Mouse (Mus musculus) liver, adult 2 months (tissue): ENCODE data around the gene Olfr643. TPM values are rescaled to one million over a fixed set of nuclear protein-coding genes. Genes with fewer than 3 reads are reported as not detected.

Source experiments
- DNase-seq: peaks from one replicate; pipeline ENCODE4 v3.0.0-alpha.2; 2011; ENCODE audit warnings: low read depth, low spot score; ENCODE audit errors: extremely low read depth
- H3K27ac ChIP-seq: fragments of 200-500 bp; replicated peaks from 2 replicates; pipeline ENCODE4 v1.5.1; 2012; ENCODE audit warnings: low read depth, mild to moderate bottlenecking, control low read depth, inconsistent platforms, low read length; ENCODE audit not compliant: insufficient read depth
- H3K27me3 ChIP-seq: fragments of 200-500 bp; 2 replicates; pipeline ENCODE4 v1.6.1; 2012; ENCODE audit warnings: mild to moderate bottlenecking, moderate library complexity, low read length, inconsistent platforms; ENCODE audit not compliant: control insufficient read depth, insufficient read depth
- H3K36me3 ChIP-seq: fragments of 200-500 bp; 2 replicates; pipeline ENCODE4 v1.6.1; 2012; ENCODE audit warnings: low read length, inconsistent platforms; ENCODE audit not compliant: control insufficient read depth, insufficient read depth
- H3K4me1 ChIP-seq: fragments of 200-500 bp; 2 replicates; pipeline ENCODE4 v1.6.1; 2011; ENCODE audit warnings: low read length; ENCODE audit not compliant: control insufficient read depth, insufficient read depth
- H3K4me3 ChIP-seq: fragments of 200-500 bp; 2 replicates; pipeline ENCODE4 v1.5.1; 2011; ENCODE audit warnings: low read depth, mild to moderate bottlenecking, control low read depth, low read length, moderate library complexity; ENCODE audit not compliant: insufficient read depth
- H3K79me2 ChIP-seq: fragments of 200-500 bp; 2 replicates; pipeline ENCODE4 v1.6.1; 2012; ENCODE audit warnings: inconsistent platforms, mild to moderate bottlenecking, low read length, moderate library complexity; ENCODE audit not compliant: control insufficient read depth, insufficient read depth
- H3K9ac ChIP-seq: fragments of 200-500 bp; 2 replicates; pipeline ENCODE4 v1.6.1; 2012; ENCODE audit warnings: low read depth, mild to moderate bottlenecking, control low read depth, inconsistent platforms, low read length
- CTCF ChIP-seq: fragments of 200-500 bp; IDR thresholded peaks from 2 replicates; pipeline ENCODE4 v1.5.1; 2011; ENCODE audit warnings: low read depth, low read length, control low read depth
- POLR2A ChIP-seq: fragments of 200-500 bp; IDR thresholded peaks from 2 replicates; pipeline ENCODE4 v1.6.1; 2011; ENCODE audit warnings: low read length, control low read depth; ENCODE audit not compliant: insufficient read depth; ENCODE audit errors: extremely low read depth
- WGBS: fragments of 180-500 bp; shearing (Covaris S2); methylation state at CpG from one replicate; pipeline ENCODE4 v1.1.7; 2018; 5-methylcytosine and 5-hydroxymethylcytosine counted together
- polyA plus RNA-seq: library from polyadenylated mRNA; depleted of rRNA; stranded (reverse); fragments of >200 nt; gene quantifications from 2 replicates; pipeline ENCODE4 v1.2.3, GENCODE M21; 2012
- total RNA-seq: library from RNA; depleted of rRNA; stranded (reverse); fragments of >200 nt; gene quantifications from 2 replicates; pipeline ENCODE4 v1.2.3, GENCODE M21; 2014

Olfr643 gene
- total and polyA plus RNA-seq, 2 experiments: not detected

DNA sequence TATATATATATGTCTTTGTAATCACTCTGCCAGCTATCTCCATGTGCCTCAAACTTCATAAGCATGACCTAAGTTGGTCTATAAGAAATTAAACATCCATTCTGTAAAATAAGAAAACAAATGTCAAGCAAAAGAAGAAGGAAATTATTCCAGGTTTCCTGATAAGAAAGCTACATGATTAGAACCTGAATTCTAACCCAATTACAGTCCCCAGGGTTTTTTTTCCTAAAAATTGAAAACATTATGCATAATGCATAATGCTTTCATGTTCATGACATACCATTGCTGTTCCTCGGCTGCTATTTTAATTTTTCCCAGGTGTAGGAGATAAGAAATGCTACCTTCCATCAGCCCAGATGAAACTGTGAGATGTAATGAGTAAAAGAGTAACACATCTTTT, 51.8 kb downstream of the Olfr643 start, which contains the start of gene Olfr645:
Gene Olfr645, minus strand, starts transcription at position 101 of the 400 bp plus-strand sequence.
- no peak for TF ChIP-seq POLR2A
- TF ChIP-seq CTCF: no peak
- no peak within 1 kb of the TSS for H3K27ac ChIP-seq
- DNase-seq: no peak
- no peaks in the 10 kb centered on the region for H3K79me2 ChIP-seq
- WGBS: 73% methylated on average over 1 of the region's 1 CpGs
- H3K4me1 ChIP-seq: no peaks in the 10 kb centered on the region
- no peak within 1 kb of the TSS for H3K9ac ChIP-seq
- H3K4me3 ChIP-seq: no peak within 1 kb of the TSS
- no peaks in the 10 kb centered on the region for H3K36me3 ChIP-seq
- H3K27me3 ChIP-seq: no peaks in the 10 kb centered on the region

- WGBS: 61% methylated on average over 2 of the region's 2 CpGs
- no peak for TF ChIP-seq CTCF
- no peak for TF ChIP-seq POLR2A
- no peak within 1 kb of the TSS for H3K27ac ChIP-seq
Measured at GRCm38 (mm10) chr7:104071769-104072168, 65.4 kb downstream of the Olfr643 start, which contains the start of gene Olfr644. Gene Olfr644, minus strand, starts transcription at chr7:104071869.

DNA sequence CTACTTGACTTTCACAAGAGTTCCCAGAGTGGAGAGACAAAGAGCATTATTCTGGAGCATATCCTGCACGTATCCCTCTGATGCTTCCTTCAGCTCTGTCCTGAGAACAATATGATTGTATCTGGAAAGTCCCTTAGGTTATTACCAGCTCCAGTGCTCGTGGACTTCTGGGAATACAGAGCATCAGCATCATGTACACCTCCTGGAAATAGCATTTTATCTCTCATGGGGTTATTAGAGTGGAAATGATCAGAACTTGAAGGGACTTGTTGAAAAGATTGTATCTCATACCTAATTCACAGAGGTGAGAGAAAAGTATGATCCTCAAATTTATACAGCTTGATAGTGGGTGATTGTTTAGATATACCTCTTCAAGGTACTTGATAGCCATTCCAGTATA, 75.9 kb downstream of the Olfr643 start, which contains the start of gene 4930516K23Rik:
Gene 4930516K23Rik, minus strand, starts transcription at position 101 of the 400 bp plus-strand sequence.
- H3K9ac ChIP-seq: no peak within 1 kb of the TSS
- no peak within 1 kb of the TSS for H3K4me3 ChIP-seq
- H3K27ac ChIP-seq: no peak within 1 kb of the TSS
- no peaks in the 10 kb centered on the region for H3K79me2 ChIP-seq
- 40% methylated on average over 2 of the region's 2 CpGs for whole genome bisulfite sequencing
- no peaks in the 10 kb centered on the region for H3K36me3 ChIP-seq
- no peak for TF ChIP-seq CTCF
- TF ChIP-seq POLR2A: no peak
- H3K4me1 ChIP-seq: no peaks in the 10 kb centered on the region
- H3K27me3 ChIP-seq: no peaks in the 10 kb centered on the region
- no peak for DNase-seq

More at GRCm38 (mm10) chr7:104071769-104072168, 65.4 kb downstream of the Olfr643 start, which contains the start of gene Olfr644:
- Histone ChIP-seq H3K9ac (no peak within 1 kb of the TSS), H3K4me1 (no peaks in the 10 kb centered on the region), H3K36me3 (no peaks in the 10 kb centered on the region), H3K27me3 (no peaks in the 10 kb centered on the region), H3K79me2 (no peaks in the 10 kb centered on the region), H3K4me3 (no peak within 1 kb of the TSS)
- DNase-seq: no peak

GRCm38 (mm10) chr7:104059215-104059614, 78.0 kb downstream of the Olfr643 start:
- no peaks in the 10 kb centered on the region for H3K27me3 ChIP-seq
- H3K4me3 ChIP-seq: no peak overlapping the region
- WGBS: 88% methylated on average over 1 of the region's 1 CpGs
- no peak overlapping the region for H3K27ac ChIP-seq
- no peak for DNase-seq
- H3K79me2 ChIP-seq: no peaks in the 10 kb centered on the region
- H3K36me3 ChIP-seq: no peaks in the 10 kb centered on the region
- TF ChIP-seq POLR2A (no peak), CTCF (no peak)
- H3K4me1 ChIP-seq: no peaks in the 10 kb centered on the region
- H3K9ac ChIP-seq: no peak overlapping the region

GRCm38 (mm10) chr7:104052566-104052965, 84.6 kb downstream of the Olfr643 start, which contains the start of gene Olfr642:
Gene Olfr642, minus strand, starts transcription at chr7:104052666.
- no peak for DNase-seq
- Histone ChIP-seq H3K4me1 (no peaks in the 10 kb centered on the region), H3K27ac (no peak within 1 kb of the TSS), H3K27me3 (no peaks in the 10 kb centered on the region), H3K36me3 (no peaks in the 10 kb centered on the region), H3K9ac (no peak within 1 kb of the TSS), H3K4me3 (no peak within 1 kb of the TSS), H3K79me2 (no peaks in the 10 kb centered on the region)
- WGBS: 58% methylated on average over 1 of the region's 1 CpGs
- TF ChIP-seq CTCF (no peak), POLR2A (no peak)

- Histone ChIP-seq H3K27me3 (no peaks in the 10 kb centered on the region), H3K79me2 (no peaks in the 10 kb centered on the region), H3K9ac (no peak overlapping the region), H3K36me3 (no peaks in the 10 kb centered on the region), H3K27ac (no peak overlapping the region), H3K4me3 (no peak overlapping the region), H3K4me1 (no peaks in the 10 kb centered on the region)
- DNase-seq: no peak
- 83% methylated on average over 4 of the region's 4 CpGs for WGBS
- TF ChIP-seq CTCF: no peak
- no peak for TF ChIP-seq POLR2A
Measured at GRCm38 (mm10) chr7:104050745-104051144, 86.5 kb downstream of the Olfr643 start.
